Mouse (Mus musculus): ENCODE results near the gene Cdyl2. TPM values are rescaled to one million over a fixed set of nuclear protein-coding genes. Genes with fewer than 3 reads are reported as not detected.

Gene Cdyl2
- total RNA-seq, 1 experiment: 37.3 TPM

- Histone ChIP-seq H3K27ac (ENCODE audit: insufficient read depth, low read depth, low read length, poor library complexity, severe bottlenecking) (peak overlapping the region; percentile 97; the same call in 1 of the 2 replicates), H3K36me3 (ENCODE audit: control insufficient read depth, insufficient read depth, low read length, poor library complexity, severe bottlenecking) (peaks cover 9% of the 10 kb centered on the region; the same call in 1 of the 2 replicates), H3K9me3 (ENCODE audit: control insufficient read depth, insufficient read depth, low read depth, low read length) (no peaks in the 10 kb centered on the region), H3K4me3 (ENCODE audit: insufficient read depth in 1 of 2, low read depth in 1 of 2, low read length in 2 of 2, poor library complexity in 1 of 2, severe bottlenecking in 1 of 2) (peak overlapping the region; percentile 63 to 77), H3K9ac (ENCODE audit: insufficient read depth, low read depth, low read length, poor library complexity, severe bottlenecking) (peak overlapping the region; percentile 74), H3K4me1 (ENCODE audit: control insufficient read depth in 2 of 2, insufficient read depth in 2 of 2, low read length in 2 of 2, poor library complexity in 1 of 2) (peaks cover 3 to 8% of the 10 kb centered on the region in 2 experiments; a peak in 2 of 4 replicates)
- TF ChIP-seq HCFC1 (IDR thresholded peaks at IDR 0.05; ENCODE audit: borderline replicate concordance, insufficient read depth, low read length) (no peak), CHD2 (IDR thresholded peaks at IDR 0.05; ENCODE audit: low read depth, low read length) (no peak), ZNF384 (IDR thresholded peaks at IDR 0.05; ENCODE audit: low read depth, low read length) (no peak), MAFK (IDR thresholded peaks at IDR 0.05; ENCODE audit: insufficient read depth, low read depth, low read length) (no peak), ZC3H11A (IDR thresholded peaks at IDR 0.05; ENCODE audit: borderline replicate concordance, low read depth, low read length) (no peak)
- in situ Hi-C loops (cut with MboI; ENCODE audit: low sequenced_read_pairs in 2 of 2, unreplicated experiment in 2 of 2): no loop called here
- peak; percentile 60 for DNase-seq (ENCODE audit: low read depth, low spot score)
These were observed 61.2 kb downstream of the Cdyl2 start for GRCm38 (mm10) chr8:116671543-116671942.

- H3K36me3 ChIP-seq (ENCODE audit: control insufficient read depth, insufficient read depth, low read length, poor library complexity, severe bottlenecking): peaks cover 9% of the 10 kb centered on the region; the same call in 1 of the 2 replicates
- H3K4me3 ChIP-seq (ENCODE audit: insufficient read depth in 1 of 2, low read depth in 1 of 2, low read length in 2 of 2, poor library complexity in 1 of 2, severe bottlenecking in 1 of 2): peak overlapping the region; percentile 28 to 63; a peak in 3 of 4 replicates
- TF ChIP-seq CHD2 (IDR thresholded peaks at IDR 0.05; ENCODE audit: low read depth, low read length) (peak; percentile 97), ZNF384 (IDR thresholded peaks at IDR 0.05; ENCODE audit: low read depth, low read length) (no peak), MAFK (IDR thresholded peaks at IDR 0.05; ENCODE audit: insufficient read depth, low read depth, low read length) (no peak), ZC3H11A (IDR thresholded peaks at IDR 0.05; ENCODE audit: borderline replicate concordance, low read depth, low read length) (no peak)
- peak overlapping the region; percentile 59; the same call in 1 of the 2 replicates for H3K27ac ChIP-seq (ENCODE audit: insufficient read depth, low read depth, low read length, poor library complexity, severe bottlenecking)
- DNase-seq (ENCODE audit: low read depth, low spot score): peak; percentile 62
- no peaks in the 10 kb centered on the region for H3K9me3 ChIP-seq (ENCODE audit: control insufficient read depth, insufficient read depth, low read depth, low read length)
- peaks cover 3 to 7% of the 10 kb centered on the region in 2 experiments; a peak in 2 of 4 replicates for H3K4me1 ChIP-seq (ENCODE audit: control insufficient read depth in 2 of 2, insufficient read depth in 2 of 2, low read length in 2 of 2, poor library complexity in 1 of 2)
- H3K9ac ChIP-seq (ENCODE audit: insufficient read depth, low read depth, low read length, poor library complexity, severe bottlenecking): peak overlapping the region; percentile 75; the same call in 1 of the 2 replicates
- in situ Hi-C loops (cut with MboI; ENCODE audit: low sequenced_read_pairs in 2 of 2, unreplicated experiment in 2 of 2): no loop called here
These were observed 62.2 kb downstream of the Cdyl2 start for GRCm38 (mm10) chr8:116670604-116671003.

- no peak for DNase-seq (ENCODE audit: low read depth, low spot score)
- in situ Hi-C loops (cut with MboI; ENCODE audit: low sequenced_read_pairs in 2 of 2, unreplicated experiment in 2 of 2): no loop called here
- TF ChIP-seq HCFC1 (IDR thresholded peaks at IDR 0.05; ENCODE audit: borderline replicate concordance, insufficient read depth, low read length): no peak
- no peak for TF ChIP-seq ZNF384 (IDR thresholded peaks at IDR 0.05; ENCODE audit: low read depth, low read length)
- TF ChIP-seq ZC3H11A (IDR thresholded peaks at IDR 0.05; ENCODE audit: borderline replicate concordance, low read depth, low read length): no peak
- no peak for TF ChIP-seq MAFK (IDR thresholded peaks at IDR 0.05; ENCODE audit: insufficient read depth, low read depth, low read length)
- TF ChIP-seq CHD2 (IDR thresholded peaks at IDR 0.05; ENCODE audit: low read depth, low read length): no peak
These were observed 63.8 kb downstream of the Cdyl2 start for GRCm38 (mm10) chr8:116668977-116669376.

GRCm38 (mm10) chr8:116666781-116667325 is 65.9 kb downstream of the Cdyl2 start:
- TF ChIP-seq HCFC1 (IDR thresholded peaks at IDR 0.05; ENCODE audit: borderline replicate concordance, insufficient read depth, low read length) (no peak), MAFK (IDR thresholded peaks at IDR 0.05; ENCODE audit: insufficient read depth, low read depth, low read length) (no peak), ZNF384 (IDR thresholded peaks at IDR 0.05; ENCODE audit: low read depth, low read length) (no peak), ZC3H11A (IDR thresholded peaks at IDR 0.05; ENCODE audit: borderline replicate concordance, low read depth, low read length) (no peak), CHD2 (IDR thresholded peaks at IDR 0.05; ENCODE audit: low read depth, low read length) (no peak)
- in situ Hi-C loops (cut with MboI; ENCODE audit: low sequenced_read_pairs in 2 of 2, unreplicated experiment in 2 of 2): no loop called here
- Histone ChIP-seq H3K4me3 (ENCODE audit: insufficient read depth in 1 of 2, low read depth in 1 of 2, low read length in 2 of 2, poor library complexity in 1 of 2, severe bottlenecking in 1 of 2) (no peak overlapping the region), H3K36me3 (ENCODE audit: control insufficient read depth, insufficient read depth, low read length, poor library complexity, severe bottlenecking) (peaks cover 9% of the 10 kb centered on the region; the same call in 1 of the 2 replicates), H3K9ac (ENCODE audit: insufficient read depth, low read depth, low read length, poor library complexity, severe bottlenecking) (no peak overlapping the region), H3K27ac (ENCODE audit: insufficient read depth, low read depth, low read length, poor library complexity, severe bottlenecking) (no peak overlapping the region), H3K9me3 (ENCODE audit: control insufficient read depth, insufficient read depth, low read depth, low read length) (no peaks in the 10 kb centered on the region), H3K4me1 (ENCODE audit: control insufficient read depth in 2 of 2, insufficient read depth in 2 of 2, low read length in 2 of 2, poor library complexity in 1 of 2) (no peaks in the 10 kb centered on the region)
- no peak for DNase-seq (ENCODE audit: low read depth, low spot score)

More at GRCm38 (mm10) chr8:116668977-116669376, 63.8 kb downstream of the Cdyl2 start:
- H3K9me3 ChIP-seq (ENCODE audit: control insufficient read depth, insufficient read depth, low read depth, low read length): no peaks in the 10 kb centered on the region
- peaks cover 9% of the 10 kb centered on the region; the same call in 1 of the 2 replicates for H3K36me3 ChIP-seq (ENCODE audit: control insufficient read depth, insufficient read depth, low read length, poor library complexity, severe bottlenecking)
- peaks cover 0 to 4% of the 10 kb centered on the region in 2 experiments; a peak in 1 of 4 replicates for H3K4me1 ChIP-seq (ENCODE audit: control insufficient read depth in 2 of 2, insufficient read depth in 2 of 2, low read length in 2 of 2, poor library complexity in 1 of 2)
- no peak overlapping the region for H3K4me3 ChIP-seq (ENCODE audit: insufficient read depth in 1 of 2, low read depth in 1 of 2, low read length in 2 of 2, poor library complexity in 1 of 2, severe bottlenecking in 1 of 2)
- no peak overlapping the region for H3K9ac ChIP-seq (ENCODE audit: insufficient read depth, low read depth, low read length, poor library complexity, severe bottlenecking)
- H3K27ac ChIP-seq (ENCODE audit: insufficient read depth, low read depth, low read length, poor library complexity, severe bottlenecking): no peak overlapping the region
